Mouse (Mus musculus): ENCODE results near the gene Tmem230. TPM values are rescaled to one million over a fixed set of nuclear protein-coding genes. Genes with fewer than 3 reads are reported as not detected.
A peak's percentile ranks its signal among the peaks of the same experiment; 100 is the strongest.
"Not testable (repeated sequence)": the region's sequence is repeated elsewhere in the genome, so short reads cannot be mapped to it uniquely, and the experiment has no call there.

The Tmem230 gene
- polyA plus RNA-seq, 1 experiment from 2014 or later: 35.5 TPM

GRCm38 (mm10) chr2:132252542-132253528, 5.2 kb upstream of the Tmem230 start, which contains the start of gene Pcna:
Pcna (minus strand) TSS chr2:132253314.
- peak; percentile 98 for ATAC-seq (ENCODE audit: extremely low read depth, insufficient number of reproducible peaks, low FRiP score, low TSS enrichment)
- peaks cover 48% of the 10 kb centered on the region for H3K4me1 ChIP-seq
- whole genome bisulfite sequencing: under 1% methylated on average over 76 of the region's 79 CpGs
- H3K36me3 ChIP-seq: peaks cover 37% of the 10 kb centered on the region
- peak within 1 kb of the TSS; percentile 87 for H3K9ac ChIP-seq
- H3K4me2 ChIP-seq: peak within 1 kb of the TSS; percentile 88
- no peaks in the 10 kb centered on the region for H3K27me3 ChIP-seq (replicated peaks)
- H3K9me3 ChIP-seq: no peaks in the 10 kb centered on the region
- peak within 1 kb of the TSS; percentile 79 for H3K4me3 ChIP-seq
- H3K27ac ChIP-seq (replicated peaks): peak within 1 kb of the TSS; percentile 90

GRCm38 (mm10) chr2:132251911-132252310, 4.3 kb upstream of the Tmem230 start:
- no peaks in the 10 kb centered on the region for H3K9me3 ChIP-seq
- no peaks in the 10 kb centered on the region for H3K27me3 ChIP-seq (replicated peaks)
- 9% methylated on average over 8 of the region's 8 CpGs for WGBS
- H3K4me1 ChIP-seq: peaks cover 51% of the 10 kb centered on the region
- H3K4me2 ChIP-seq: peak overlapping the region; percentile 88
- H3K4me3 ChIP-seq: peak overlapping the region; percentile 79
- ATAC-seq (ENCODE audit: extremely low read depth, insufficient number of reproducible peaks, low FRiP score, low TSS enrichment): no peak
- peak overlapping the region; percentile 87 for H3K9ac ChIP-seq
- peak overlapping the region; percentile 90; the same call in 1 of the 2 replicates for H3K27ac ChIP-seq (replicated peaks)
- peaks cover 34% of the 10 kb centered on the region for H3K36me3 ChIP-seq

GRCm38 (mm10) chr2:132243370-132243769, 4.2 kb downstream of the Tmem230 start:
- no peak for ATAC-seq (ENCODE audit: extremely low read depth, insufficient number of reproducible peaks, low FRiP score, low TSS enrichment)
- peaks cover 16% of the 10 kb centered on the region for H3K4me1 ChIP-seq
- 94% methylated on average over 3 of the region's 3 CpGs for WGBS
- H3K9me3 ChIP-seq: no peaks in the 10 kb centered on the region
- no peak overlapping the region for H3K9ac ChIP-seq
- H3K36me3 ChIP-seq: peaks cover 52% of the 10 kb centered on the region
- H3K4me3 ChIP-seq: no peak overlapping the region
- no peak overlapping the region for H3K27ac ChIP-seq (replicated peaks)
- no peaks in the 10 kb centered on the region for H3K27me3 ChIP-seq (replicated peaks)
- H3K4me2 ChIP-seq: no peak overlapping the region

GRCm38 (mm10) chr2:132240457-132240856, 7.2 kb downstream of the Tmem230 start:
- not testable (repeated sequence) for H3K4me1 ChIP-seq; H3K9ac ChIP-seq; H3K4me3 ChIP-seq; H3K9me3 ChIP-seq; H3K27ac ChIP-seq (replicated peaks); ATAC-seq (ENCODE audit: extremely low read depth, insufficient number of reproducible peaks, low FRiP score, low TSS enrichment); H3K27me3 ChIP-seq (replicated peaks); H3K4me2 ChIP-seq
- 27% methylated on average over 8 of the region's 10 CpGs for WGBS
- peaks cover 42% of the 10 kb centered on the region for H3K36me3 ChIP-seq

- H3K4me2 ChIP-seq; H3K27me3 ChIP-seq (replicated peaks); H3K4me1 ChIP-seq; H3K9ac ChIP-seq; H3K4me3 ChIP-seq; H3K27ac ChIP-seq (replicated peaks); ATAC-seq (ENCODE audit: extremely low read depth, insufficient number of reproducible peaks, low FRiP score, low TSS enrichment); H3K9me3 ChIP-seq: not testable (repeated sequence)
- WGBS: 80% methylated on average over 3 of the region's 3 CpGs
- H3K36me3 ChIP-seq: peaks cover 33% of the 10 kb centered on the region
These were observed 8.2 kb downstream of the Tmem230 start for GRCm38 (mm10) chr2:132239434-132239833.

GRCm38 (mm10) chr2:132235975-132236374, 11.6 kb downstream of the Tmem230 start:
- 65% methylated on average over 7 of the region's 7 CpGs for WGBS
- ATAC-seq (ENCODE audit: extremely low read depth, insufficient number of reproducible peaks, low FRiP score, low TSS enrichment): no peak
- no peaks in the 10 kb centered on the region for H3K27me3 ChIP-seq (replicated peaks)

GRCm38 (mm10) chr2:132235291-132235690, 12.3 kb downstream of the Tmem230 start:
- H3K4me1 ChIP-seq: no peaks in the 10 kb centered on the region
- WGBS: 42% methylated on average over 2 of the region's 2 CpGs
- no peaks in the 10 kb centered on the region for H3K9me3 ChIP-seq
- H3K4me2 ChIP-seq: no peak overlapping the region
- no peak overlapping the region for H3K9ac ChIP-seq
- H3K4me3 ChIP-seq: no peak overlapping the region
- H3K27ac ChIP-seq (replicated peaks): no peak overlapping the region
- no peaks in the 10 kb centered on the region for H3K27me3 ChIP-seq (replicated peaks)
- H3K36me3 ChIP-seq: no peaks in the 10 kb centered on the region
- ATAC-seq (ENCODE audit: extremely low read depth, insufficient number of reproducible peaks, low FRiP score, low TSS enrichment): no peak

More at GRCm38 (mm10) chr2:132235975-132236374, 11.6 kb downstream of the Tmem230 start:
- Histone ChIP-seq H3K4me2 (no peak overlapping the region), H3K4me3 (no peak overlapping the region), H3K9me3 (no peaks in the 10 kb centered on the region), H3K4me1 (no peaks in the 10 kb centered on the region), H3K9ac (no peak overlapping the region), H3K27ac (replicated peaks) (no peak overlapping the region), H3K36me3 (peaks cover 4% of the 10 kb centered on the region; the same call in 1 of the 2 replicates)

GRCm38 (mm10) chr2:132233985-132234765, 13.4 kb downstream of the Tmem230 start:
- no peak overlapping the region for H3K9ac ChIP-seq
- WGBS: 66% methylated on average over 16 of the region's 16 CpGs
- no peaks in the 10 kb centered on the region for H3K27me3 ChIP-seq (replicated peaks)
- H3K27ac ChIP-seq (replicated peaks): no peak overlapping the region
- no peaks in the 10 kb centered on the region for H3K9me3 ChIP-seq
- H3K4me3 ChIP-seq: no peak overlapping the region
- ATAC-seq (ENCODE audit: extremely low read depth, insufficient number of reproducible peaks, low FRiP score, low TSS enrichment): no peak
- H3K4me1 ChIP-seq: no peaks in the 10 kb centered on the region
- H3K4me2 ChIP-seq: no peak overlapping the region
- H3K36me3 ChIP-seq: no peaks in the 10 kb centered on the region

GRCm38 (mm10) chr2:132232413-132232945, 15.1 kb downstream of the Tmem230 start:
- WGBS: 91% methylated on average over 3 of the region's 3 CpGs
- no peak overlapping the region for H3K4me2 ChIP-seq

GRCm38 (mm10) chr2:132224359-132224758, 23.2 kb downstream of the Tmem230 start:
- peaks cover 10% of the 10 kb centered on the region for H3K4me1 ChIP-seq
- peaks cover 8% of the 10 kb centered on the region; the same call in 1 of the 2 replicates for H3K9me3 ChIP-seq
- no peak for ATAC-seq (ENCODE audit: extremely low read depth, insufficient number of reproducible peaks, low FRiP score, low TSS enrichment)
- 72% methylated on average over 4 of the region's 4 CpGs for WGBS
- H3K27ac ChIP-seq (replicated peaks): no peak overlapping the region
- H3K4me3 ChIP-seq: no peak overlapping the region
- no peak overlapping the region for H3K9ac ChIP-seq
- no peaks in the 10 kb centered on the region for H3K36me3 ChIP-seq
- H3K4me2 ChIP-seq: no peak overlapping the region
- H3K27me3 ChIP-seq (replicated peaks): no peaks in the 10 kb centered on the region

More at GRCm38 (mm10) chr2:132232413-132232945, 15.1 kb downstream of the Tmem230 start:
- Histone ChIP-seq H3K36me3 (no peaks in the 10 kb centered on the region), H3K27me3 (replicated peaks) (no peaks in the 10 kb centered on the region), H3K9ac (no peak overlapping the region), H3K27ac (replicated peaks) (no peak overlapping the region), H3K4me3 (no peak overlapping the region), H3K9me3 (0 out of 2 replicates have a peak, but pooled peaks cover 2% of the 10 kb centered on the region), H3K4me1 (no peaks in the 10 kb centered on the region)
- no peak for ATAC-seq (ENCODE audit: extremely low read depth, insufficient number of reproducible peaks, low FRiP score, low TSS enrichment)

GRCm38 (mm10) chr2:132221611-132222073, 26.0 kb downstream of the Tmem230 start:
- H3K4me1 ChIP-seq: peaks cover 10% of the 10 kb centered on the region
- ATAC-seq (ENCODE audit: extremely low read depth, insufficient number of reproducible peaks, low FRiP score, low TSS enrichment): no peak
- H3K27ac ChIP-seq (replicated peaks): peak overlapping the region; percentile 33; the same call in 1 of the 2 replicates
- H3K27me3 ChIP-seq (replicated peaks): no peaks in the 10 kb centered on the region
- H3K4me3 ChIP-seq: no peak overlapping the region
- H3K9me3 ChIP-seq: no peaks in the 10 kb centered on the region
- H3K36me3 ChIP-seq: no peaks in the 10 kb centered on the region
- peak overlapping the region; percentile 21; the same call in 1 of the 2 replicates for H3K4me2 ChIP-seq
- H3K9ac ChIP-seq: no peak overlapping the region
- 39% methylated on average over 11 of the region's 11 CpGs for WGBS
